Mouse (Mus musculus) limb, embryonic 10.5 days (tissue): ENCODE measurements at regions not wholly inside any gene's neighbourhood (a gene's known extent, or its start where the extent isn't known, plus 50 kb on each side); places are given as distances from the start of the nearest gene placed in this dataset.

Experiments
- DNase-seq: peaks from one replicate; pipeline ENCODE4 v3.0.0-alpha.2; 2017; ENCODE audit warnings: low spot score
- H3K27ac ChIP-seq: fragments of 300-500 bp; sonication (generic); 2 replicates; pipeline ENCODE4 v1.5.1; 2016; ENCODE audit warnings: mild to moderate bottlenecking
- H3K27me3 ChIP-seq: fragments of 300-500 bp; sonication (generic); 2 replicates; pipeline ENCODE4 v1.6.1; 2016; ENCODE audit warnings: low read depth, mild to moderate bottlenecking; ENCODE audit not compliant: poor library complexity, severe bottlenecking
- H3K36me3 ChIP-seq: fragments of 300-500 bp; sonication (generic); 2 replicates; pipeline ENCODE4 v1.6.1; 2016; ENCODE audit warnings: mild to moderate bottlenecking, moderate library complexity
- H3K4me1 ChIP-seq: fragments of 300-500 bp; sonication (generic); 2 replicates; pipeline ENCODE4 v1.6.1; 2016
- H3K4me3 ChIP-seq: fragments of 300-500 bp; sonication (generic); 2 replicates; pipeline ENCODE4 v1.5.1; 2016; ENCODE audit warnings: mild to moderate bottlenecking, moderate library complexity
- H3K9me3 ChIP-seq: fragments of 300-500 bp; sonication (generic); replicated peaks from 2 replicates; pipeline ENCODE4 v1.6.1; 2016; ENCODE audit warnings: mild to moderate bottlenecking
- WGBS: fragments of 180-500 bp; shearing (Covaris S2); methylation state at CpG from one replicate; pipeline ENCODE4 v1.1.7; 2016; 5-methylcytosine and 5-hydroxymethylcytosine counted together

DNA sequence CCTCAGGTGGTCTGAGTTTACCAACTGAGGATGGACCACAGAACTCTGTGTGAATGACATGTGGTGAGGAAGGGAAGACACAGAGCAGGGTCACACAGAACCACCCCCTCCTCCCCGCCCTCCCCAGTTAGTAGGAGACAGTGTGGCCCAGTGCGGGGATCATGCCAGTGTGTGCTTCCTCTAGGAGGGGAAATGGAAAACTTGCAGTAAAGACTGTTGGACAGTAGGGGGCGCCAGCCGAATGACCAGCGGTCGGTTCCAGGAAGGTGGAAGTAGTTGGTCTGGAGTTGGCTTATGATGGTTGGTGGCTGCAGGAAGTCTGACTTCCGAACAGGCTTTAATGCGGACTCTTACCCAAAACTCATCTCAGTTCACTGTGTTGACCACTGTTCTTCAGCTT is 87.3 kb downstream of the Syf2 start:
- Histone ChIP-seq H3K9me3 (no peaks in the 10 kb centered on the region), H3K4me3 (no peak overlapping the region), H3K27ac (no peak overlapping the region), H3K36me3 (no peaks in the 10 kb centered on the region), H3K4me1 (peaks cover 16% of the 10 kb centered on the region), H3K27me3 (peaks cover 15% of the 10 kb centered on the region)
- WGBS: 26% methylated on average over 8 of the region's 8 CpGs
- DNase-seq: peak; percentile 78

DNA sequence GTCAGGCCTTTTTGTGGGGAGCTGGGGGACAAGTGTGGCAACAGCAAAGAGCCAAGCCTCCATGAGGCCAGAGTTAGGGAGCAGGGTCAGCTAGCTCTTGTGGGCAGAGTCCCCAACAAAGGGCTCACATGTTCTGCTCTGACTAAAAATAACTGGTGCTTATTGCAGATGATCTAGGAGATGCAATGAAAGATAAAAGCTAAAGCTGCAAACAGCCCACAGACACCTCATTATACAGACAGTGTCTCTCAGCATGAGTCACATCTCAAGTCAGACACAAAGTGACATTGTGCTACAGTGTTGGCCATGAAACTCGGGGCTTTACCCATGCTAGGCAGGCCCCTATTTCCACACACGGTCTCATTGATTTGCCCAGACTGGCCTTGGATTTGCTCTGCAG is 88.4 kb downstream of the Syf2 start:
- 81% methylated on average over 2 of the region's 2 CpGs for WGBS
- no peak for DNase-seq
- Histone ChIP-seq H3K36me3 (no peaks in the 10 kb centered on the region), H3K4me3 (no peak overlapping the region), H3K27ac (no peak overlapping the region), H3K4me1 (peaks cover 11% of the 10 kb centered on the region), H3K9me3 (no peaks in the 10 kb centered on the region), H3K27me3 (peaks cover 15% of the 10 kb centered on the region)

DNA sequence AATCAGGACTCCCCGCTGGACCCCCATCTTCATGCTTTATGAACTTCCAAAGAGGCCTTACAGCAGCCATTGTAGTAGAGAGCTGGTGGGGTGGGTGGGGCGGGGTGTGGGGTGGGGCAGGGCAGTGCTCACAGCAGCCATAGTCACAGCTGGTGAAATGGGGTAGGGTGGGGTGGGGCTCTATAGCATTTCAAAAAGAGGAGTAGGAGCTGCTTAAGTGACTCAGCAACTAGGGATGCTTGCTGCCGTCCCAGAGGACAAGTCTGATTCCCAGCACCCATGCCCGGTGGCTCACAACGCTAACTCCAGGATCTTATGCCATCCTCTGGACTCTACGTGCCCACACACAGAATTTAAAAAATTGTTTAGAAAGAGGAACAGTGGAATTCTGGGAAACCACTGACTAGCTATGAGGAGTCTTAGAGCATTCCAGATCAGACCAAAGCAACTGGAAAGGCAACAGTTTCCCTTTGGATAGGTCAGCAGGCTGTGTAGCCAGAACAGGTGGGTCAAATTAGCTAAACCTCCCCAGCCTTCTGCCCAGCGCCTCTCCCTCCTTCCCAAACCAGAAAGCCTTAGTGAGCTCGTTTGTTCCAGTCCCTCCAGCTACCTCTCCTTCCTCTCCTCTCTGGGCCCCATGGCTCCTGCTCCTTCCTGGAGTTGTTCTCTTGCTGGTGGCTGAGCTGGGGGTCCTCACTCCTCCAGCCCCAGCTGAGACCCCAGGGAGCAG is 89.7 kb downstream of the Syf2 start:
- Histone ChIP-seq H3K4me3 (no peak overlapping the region), H3K36me3 (no peaks in the 10 kb centered on the region), H3K27ac (peak overlapping the region; percentile 26), H3K9me3 (no peaks in the 10 kb centered on the region), H3K27me3 (peaks cover 22% of the 10 kb centered on the region), H3K4me1 (peaks cover 13% of the 10 kb centered on the region)
- 80% methylated on average over 8 of the region's 8 CpGs for WGBS
- DNase-seq: no peak

GRCm38 (mm10) chr4:135023200-135023599 is 92.5 kb downstream of the Syf2 start:
- no peaks in the 10 kb centered on the region for H3K9me3 ChIP-seq
- 94% methylated on average over 5 of the region's 5 CpGs for WGBS
- peaks cover 31% of the 10 kb centered on the region for H3K27me3 ChIP-seq
- no peaks in the 10 kb centered on the region for H3K36me3 ChIP-seq
- H3K4me1 ChIP-seq: peaks cover 35% of the 10 kb centered on the region
- no peak overlapping the region for H3K4me3 ChIP-seq
- DNase-seq: no peak
- no peak overlapping the region for H3K27ac ChIP-seq

DNA sequence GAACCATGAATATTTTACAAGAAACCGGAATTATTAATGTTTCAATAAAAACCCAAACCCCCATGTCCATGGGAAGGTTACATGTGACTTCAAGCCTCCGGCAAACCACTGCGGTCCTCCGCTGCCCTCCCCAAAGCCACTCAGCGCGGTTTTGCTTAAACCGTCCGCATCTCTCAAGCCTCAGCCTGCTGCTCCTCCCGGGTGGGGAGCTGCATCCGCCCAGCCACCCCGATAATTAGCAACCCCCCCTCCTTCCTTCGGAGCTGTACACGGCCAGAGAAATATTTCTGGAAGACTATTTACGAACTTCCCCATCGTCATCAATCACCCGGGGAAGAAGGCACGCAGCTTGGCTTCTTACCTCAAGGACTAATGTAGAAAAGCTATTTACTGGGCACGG is 94.7 kb upstream of the Runx3 start:
- WGBS: 75% methylated on average over 18 of the region's 18 CpGs
- H3K4me3 ChIP-seq: no peak overlapping the region

DNA sequence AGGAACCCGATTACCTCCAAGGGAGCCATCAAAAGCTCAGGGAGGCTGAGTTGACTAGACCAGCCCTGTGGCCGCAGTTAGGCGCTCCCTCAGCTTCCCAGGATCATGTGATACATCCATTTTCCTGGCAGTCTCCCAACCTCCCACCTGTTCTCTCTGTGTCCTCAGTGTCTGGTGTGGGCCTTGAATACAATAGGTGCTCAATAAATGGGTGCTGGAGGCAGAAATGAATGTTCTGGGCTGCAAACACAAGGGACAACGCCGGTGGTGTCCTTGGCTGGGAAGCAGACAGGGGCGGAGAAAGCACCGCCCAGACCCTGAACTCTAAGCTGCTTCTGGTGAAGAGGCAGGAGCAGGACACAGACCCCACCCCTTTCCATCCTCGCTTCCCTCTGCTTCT is 93.3 kb upstream of the Runx3 start:
- no peak for DNase-seq
- H3K4me1 ChIP-seq: peaks cover 25% of the 10 kb centered on the region
- 65% methylated on average over 8 of the region's 8 CpGs for WGBS
- H3K27ac ChIP-seq: no peak overlapping the region
- no peak overlapping the region for H3K4me3 ChIP-seq
- no peaks in the 10 kb centered on the region for H3K9me3 ChIP-seq
- peaks cover 48% of the 10 kb centered on the region for H3K27me3 ChIP-seq
- no peaks in the 10 kb centered on the region for H3K36me3 ChIP-seq

More for the DNA sequence above, 94.7 kb upstream of the Runx3 start:
- no peaks in the 10 kb centered on the region for H3K36me3 ChIP-seq
- H3K4me1 ChIP-seq: peaks cover 25% of the 10 kb centered on the region
- no peak for DNase-seq
- peaks cover 40% of the 10 kb centered on the region for H3K27me3 ChIP-seq
- H3K27ac ChIP-seq: no peak overlapping the region
- no peaks in the 10 kb centered on the region for H3K9me3 ChIP-seq

GRCm38 (mm10) chr4:135029723-135030122 is 90.7 kb upstream of the Runx3 start:
- Histone ChIP-seq H3K27me3 (peaks cover 59% of the 10 kb centered on the region), H3K4me1 (peaks cover 32% of the 10 kb centered on the region), H3K9me3 (no peaks in the 10 kb centered on the region), H3K27ac (no peak overlapping the region), H3K36me3 (no peaks in the 10 kb centered on the region), H3K4me3 (no peak overlapping the region)
- 92% methylated on average over 2 of the region's 2 CpGs for WGBS
- no peak for DNase-seq

- 43% methylated on average over 9 of the region's 9 CpGs for WGBS
- no peak for DNase-seq
- Histone ChIP-seq H3K27ac (no peak overlapping the region), H3K4me1 (peaks cover 14% of the 10 kb centered on the region), H3K27me3 (peaks cover 37% of the 10 kb centered on the region), H3K4me3 (no peak overlapping the region), H3K9me3 (no peaks in the 10 kb centered on the region), H3K36me3 (no peaks in the 10 kb centered on the region)
These were observed 88.0 kb upstream of the Runx3 start for GRCm38 (mm10) chr4:135032461-135032860.

DNA sequence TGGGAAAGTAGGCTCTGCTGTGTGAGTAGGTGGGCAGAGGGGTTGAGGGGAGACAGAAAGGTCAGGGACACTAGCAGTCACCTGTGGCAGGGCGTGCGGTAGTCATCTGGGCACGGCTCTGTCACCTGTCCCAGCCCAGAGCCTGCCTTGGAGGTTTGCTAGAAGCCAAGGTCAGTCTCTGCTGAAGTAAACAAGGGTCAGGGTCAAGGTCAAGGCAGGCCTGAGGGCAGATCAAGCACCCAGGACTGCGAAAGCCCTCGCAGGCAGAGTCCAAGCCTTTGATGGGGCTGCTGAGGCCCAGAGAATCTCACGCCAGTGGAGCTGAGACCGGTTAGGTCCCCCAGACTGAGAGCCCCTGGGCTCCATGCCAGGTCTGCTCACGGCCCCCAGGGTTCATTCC is 87.2 kb upstream of the Runx3 start:
- peak overlapping the region; percentile 30; the same call in 1 of the 2 replicates for H3K27ac ChIP-seq
- peaks cover 32% of the 10 kb centered on the region; the same call in 1 of the 2 replicates for H3K27me3 ChIP-seq
- no peaks in the 10 kb centered on the region for H3K9me3 ChIP-seq
- 75% methylated on average over 8 of the region's 8 CpGs for WGBS
- H3K4me1 ChIP-seq: peaks cover 12% of the 10 kb centered on the region
- H3K36me3 ChIP-seq: no peaks in the 10 kb centered on the region
- H3K4me3 ChIP-seq: no peak overlapping the region
- no peak for DNase-seq

- peak; percentile 80 for DNase-seq
- Histone ChIP-seq H3K9me3 (no peaks in the 10 kb centered on the region), H3K27ac (no peak overlapping the region), H3K4me3 (no peak overlapping the region), H3K36me3 (no peaks in the 10 kb centered on the region), H3K4me1 (peaks cover 20% of the 10 kb centered on the region), H3K27me3 (peaks cover 27% of the 10 kb centered on the region; the same call in 1 of the 2 replicates)
- 34% methylated on average over 7 of the region's 7 CpGs for WGBS
These were observed 86.0 kb upstream of the Runx3 start for GRCm38 (mm10) chr4:135034406-135034805.

DNA sequence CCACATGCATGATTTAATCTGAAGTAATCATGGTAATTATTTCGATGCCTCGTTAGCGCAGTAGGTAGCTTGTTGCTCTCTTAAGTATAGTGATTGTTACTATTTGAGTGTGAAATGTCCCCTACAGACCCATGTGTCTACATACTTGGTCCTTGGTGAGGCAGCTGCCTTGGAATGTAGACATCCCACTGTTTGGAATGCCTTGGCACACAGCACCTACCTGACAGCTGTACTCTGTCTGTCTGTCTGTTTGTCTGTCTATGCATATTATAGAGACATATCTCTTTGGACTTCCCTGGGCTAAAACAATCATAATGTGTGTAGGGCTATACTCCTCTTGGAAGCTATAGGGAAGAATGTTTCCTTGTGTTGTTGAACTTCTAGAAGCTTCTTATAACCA is 83.7 kb upstream of the Runx3 start:
- peaks cover 20% of the 10 kb centered on the region for H3K4me1 ChIP-seq
- H3K4me3 ChIP-seq: no peak overlapping the region
- 96% methylated on average over 3 of the region's 3 CpGs for WGBS
- H3K27me3 ChIP-seq: peaks cover 19% of the 10 kb centered on the region; the same call in 1 of the 2 replicates
- H3K36me3 ChIP-seq: no peaks in the 10 kb centered on the region
- DNase-seq: no peak
- H3K9me3 ChIP-seq: no peaks in the 10 kb centered on the region
- H3K27ac ChIP-seq: no peak overlapping the region

GRCm38 (mm10) chr4:135039234-135039633 is 81.2 kb upstream of the Runx3 start:
- no peaks in the 10 kb centered on the region for H3K9me3 ChIP-seq
- peaks cover 8% of the 10 kb centered on the region; the same call in 1 of the 2 replicates for H3K27me3 ChIP-seq
- no peak for DNase-seq
- H3K27ac ChIP-seq: no peak overlapping the region
- H3K4me1 ChIP-seq: peaks cover 12% of the 10 kb centered on the region
- 89% methylated on average over 2 of the region's 2 CpGs for WGBS
- no peak overlapping the region for H3K4me3 ChIP-seq
- no peaks in the 10 kb centered on the region for H3K36me3 ChIP-seq

DNA sequence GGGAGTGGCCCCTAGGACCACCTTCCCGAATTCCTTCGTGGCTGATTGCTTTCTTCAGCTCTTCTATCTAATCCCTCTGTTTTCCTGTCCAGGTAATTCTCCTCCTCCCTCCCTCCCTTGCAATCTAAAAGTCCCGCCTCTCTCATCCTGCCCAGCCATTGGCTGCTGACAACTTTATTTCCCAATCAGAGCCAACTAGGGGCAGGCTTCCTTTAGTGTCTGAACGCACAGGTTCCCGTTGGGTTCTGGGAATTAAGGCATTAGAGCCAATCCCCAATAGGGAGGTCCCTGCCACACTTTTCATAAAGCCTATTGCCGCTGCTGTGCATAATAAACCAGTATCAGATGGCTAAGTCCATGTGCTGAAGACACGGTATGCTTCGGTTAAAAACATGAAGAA is 78.5 kb upstream of the Runx3 start:
- WGBS: 42% methylated on average over 8 of the region's 8 CpGs
- no peaks in the 10 kb centered on the region for H3K9me3 ChIP-seq
- no peak for DNase-seq
- H3K4me1 ChIP-seq: peaks cover 9% of the 10 kb centered on the region
- no peak overlapping the region for H3K4me3 ChIP-seq
- H3K27ac ChIP-seq: no peak overlapping the region
- peaks cover 13% of the 10 kb centered on the region; the same call in 1 of the 2 replicates for H3K27me3 ChIP-seq
- H3K36me3 ChIP-seq: no peaks in the 10 kb centered on the region

DNA sequence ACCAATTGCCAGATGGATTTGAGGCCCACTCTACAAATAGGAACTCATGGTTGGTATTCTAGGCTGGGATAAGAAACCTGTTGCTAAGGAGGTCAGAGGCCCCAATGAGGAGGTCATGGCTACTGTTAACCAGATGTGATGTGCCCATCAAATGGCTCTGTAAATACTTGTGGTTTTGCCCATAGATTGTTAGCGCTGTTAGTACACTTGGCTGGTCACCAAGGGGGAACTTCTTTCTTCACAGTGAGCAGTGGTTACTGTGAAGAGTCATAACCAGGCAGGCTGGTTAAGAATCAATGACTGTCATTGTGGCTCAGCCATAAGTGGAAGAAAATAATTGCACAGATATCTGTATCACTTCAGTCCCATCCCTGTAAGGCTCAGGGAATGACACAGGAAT is 78.0 kb upstream of the Runx3 start:
- Histone ChIP-seq H3K9me3 (no peaks in the 10 kb centered on the region), H3K27ac (no peak overlapping the region), H3K4me1 (peaks cover 9% of the 10 kb centered on the region), H3K27me3 (peaks cover 13% of the 10 kb centered on the region; the same call in 1 of the 2 replicates), H3K4me3 (no peak overlapping the region), H3K36me3 (no peaks in the 10 kb centered on the region)
- DNase-seq: no peak
- WGBS: 95% methylated on average over 1 of the region's 1 CpGs
